Mouse (Mus musculus) spleen, adult 2 months (tissue): ENCODE data around the gene Pla1a.

Source experiments
- CTCF ChIP-seq: fragments of 200-500 bp; IDR thresholded peaks from 2 replicates; pipeline ENCODE4 v1.5.1; 2011; ENCODE audit warnings: mild to moderate bottlenecking, inconsistent platforms; ENCODE audit not compliant: insufficient read depth, insufficient read length, insufficient replicate concordance; ENCODE audit errors: extremely low read depth
- POLR2A ChIP-seq: fragments of 200-500 bp; IDR thresholded peaks from 2 replicates; pipeline ENCODE4 v1.6.1; 2011; ENCODE audit warnings: low read depth, low read length, inconsistent platforms

DNA sequence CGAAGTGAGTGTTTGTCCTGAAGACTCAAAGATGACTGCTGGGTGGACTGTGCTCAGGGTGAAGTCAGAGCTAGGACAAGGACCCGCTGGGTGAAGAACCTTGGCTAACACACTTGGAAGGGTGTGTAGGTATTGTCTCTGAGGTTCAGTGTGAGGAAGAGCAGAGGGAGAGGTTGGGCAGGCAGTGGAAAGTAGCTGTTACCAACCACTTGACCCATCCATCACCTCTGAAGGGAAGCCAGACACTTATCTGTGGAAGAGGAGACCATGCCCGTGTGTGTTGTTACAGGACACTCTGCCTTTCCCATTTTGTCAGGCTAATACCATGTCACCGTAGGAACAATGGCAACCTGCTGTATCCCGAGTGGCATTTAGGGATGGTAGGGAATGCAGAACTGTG lies 26.7 kb downstream of the Pla1a start:
- TF ChIP-seq CTCF (no peak), POLR2A (no peak)
